Mouse (Mus musculus) ES-E14 (cell line): ENCODE results near the gene Ccl6. TPM values are rescaled to one million over a fixed set of nuclear protein-coding genes. Genes with fewer than 3 reads are reported as not detected.

Experiments
- DNase-seq: peaks from one replicate; pipeline ENCODE4 v3.0.0-alpha.2; 2013; ENCODE audit warnings: low read depth, low spot score
- H3K27ac ChIP-seq: 2 replicates; pipeline ENCODE4 v1.5.1; 2012; ENCODE audit warnings: low read depth, mild to moderate bottlenecking, low read length, moderate library complexity, mixed read lengths; ENCODE audit not compliant: poor library complexity, insufficient read depth, severe bottlenecking
- H3K36me3 ChIP-seq: 2 replicates; pipeline ENCODE4 v1.6.1; 2012; ENCODE audit warnings: mild to moderate bottlenecking, low read length, moderate library complexity, mixed read lengths; ENCODE audit not compliant: control insufficient read depth, poor library complexity, insufficient read depth, severe bottlenecking
- H3K4me1 ChIP-seq, 2 experiments: fragments of 150-350 bp in 1 of 2; sonication (generic) in 1 of 2; 2 replicates each; pipeline ENCODE4 v1.6.1; 2012; ENCODE audit warnings: low read length in 2 of 2, mild to moderate bottlenecking in 1 of 2, mixed read lengths in 1 of 2; ENCODE audit not compliant: control insufficient read depth in 2 of 2, insufficient read depth in 2 of 2, poor library complexity in 1 of 2
- H3K4me3 ChIP-seq, 2 experiments: fragments of 150-350 bp in 1 of 2; sonication (generic) in 1 of 2; 2 replicates each; pipeline ENCODE4 v1.5.1; 2012; ENCODE audit warnings: low read length in 2 of 2, low read depth in 1 of 2, mild to moderate bottlenecking in 1 of 2, mixed read lengths in 1 of 2; ENCODE audit not compliant: insufficient read depth in 1 of 2, poor library complexity in 1 of 2, severe bottlenecking in 1 of 2
- H3K9ac ChIP-seq: 2 replicates; pipeline ENCODE4 v1.6.1; 2012; ENCODE audit warnings: low read depth, mild to moderate bottlenecking, low read length, mixed read lengths; ENCODE audit not compliant: poor library complexity, insufficient read depth, severe bottlenecking
- H3K9me3 ChIP-seq: fragments of 150-350 bp; sonication (generic); 2 replicates; pipeline ENCODE4 v1.6.1; 2012; ENCODE audit warnings: low read depth, mild to moderate bottlenecking, low read length; ENCODE audit not compliant: control insufficient read depth, insufficient read depth
- CHD2 ChIP-seq: IDR thresholded peaks from 2 replicates; pipeline ENCODE4 v1.6.1; 2014; ENCODE audit warnings: mild to moderate bottlenecking, low read depth, low read length, inconsistent platforms
- HCFC1 ChIP-seq: IDR thresholded peaks from 2 replicates; pipeline ENCODE4 v1.6.1; 2012; ENCODE audit warnings: low read length, inconsistent platforms, borderline replicate concordance; ENCODE audit not compliant: insufficient read depth
- MAFK ChIP-seq: IDR thresholded peaks from 2 replicates; pipeline ENCODE4 v1.6.1; 2014; ENCODE audit warnings: mild to moderate bottlenecking, low read depth, low read length, inconsistent platforms; ENCODE audit not compliant: insufficient read depth
- ZC3H11A ChIP-seq: IDR thresholded peaks from 2 replicates; pipeline ENCODE4 v1.6.1; 2012; ENCODE audit warnings: low read depth, mild to moderate bottlenecking, inconsistent platforms, low read length, borderline replicate concordance
- ZNF384 ChIP-seq: IDR thresholded peaks from 2 replicates; pipeline ENCODE4 v1.6.1; 2012; ENCODE audit warnings: low read depth, low read length, inconsistent platforms
- in situ Hi-C, 2 experiments: fragments of 600-800 bp; cut with MboI; formaldehyde crosslinking; loops; one replicate each; pipeline ENCODE4 v1.15.1; 2025; ENCODE audit warnings: low sequenced_read_pairs in 2 of 2, inconsistent platforms in 1 of 2; ENCODE audit not compliant: unreplicated experiment in 2 of 2
- total RNA-seq: library from RNA; depleted of rRNA; stranded (reverse); fragments of 300-350 nt; gene quantifications from 2 replicates; pipeline ENCODE4 v1.2.3, GENCODE M21; 2012

The Ccl6 gene
- total RNA-seq, 1 experiment: 0.36 TPM

GRCm38 (mm10) chr11:83566617-83567016, 26.3 kb downstream of the Ccl6 start:
- Histone ChIP-seq H3K36me3 (no peaks in the 10 kb centered on the region), H3K9me3 (no peaks in the 10 kb centered on the region), H3K27ac (no peak overlapping the region), H3K4me1 (no peaks in the 10 kb centered on the region), H3K9ac (no peak overlapping the region), H3K4me3 (no peak overlapping the region)
- TF ChIP-seq MAFK (no peak), ZC3H11A (no peak), CHD2 (no peak), HCFC1 (no peak), ZNF384 (no peak)
- in situ Hi-C loops: loop anchor here in 1 of 2 experiments (25.0 kb wide), 1 partner anchor 171 kb away; the partner anchor contains the start of gene Wfdc21
- DNase-seq: no peak

GRCm38 (mm10) chr11:83563754-83564153, 29.1 kb downstream of the Ccl6 start:
- Histone ChIP-seq H3K9ac (no peak overlapping the region), H3K4me1 (no peaks in the 10 kb centered on the region), H3K4me3 (no peak overlapping the region), H3K9me3 (no peaks in the 10 kb centered on the region), H3K27ac (no peak overlapping the region), H3K36me3 (no peaks in the 10 kb centered on the region)
- DNase-seq: no peak
- no peak for TF ChIP-seq HCFC1
- TF ChIP-seq MAFK: no peak
- TF ChIP-seq CHD2: no peak
- no peak for TF ChIP-seq ZC3H11A
- no peak for TF ChIP-seq ZNF384
- in situ Hi-C loops: loop anchor here (5.0 to 25.0 kb wide), 2 partner anchors 169 to 174 kb away; partner anchors contain the start of gene Wfdc21 (in 1 of the 2)

- no peaks in the 10 kb centered on the region for H3K4me1 ChIP-seq
- no peak overlapping the region for H3K9ac ChIP-seq
- in situ Hi-C loops: loop anchor here (5.0 to 25.0 kb wide), 2 partner anchors 170 to 175 kb away; partner anchors contain the start of gene Wfdc21 (in 1 of the 2)
- no peak overlapping the region for H3K4me3 ChIP-seq
- DNase-seq: no peak
- no peak overlapping the region for H3K27ac ChIP-seq
- no peaks in the 10 kb centered on the region for H3K36me3 ChIP-seq
- no peaks in the 10 kb centered on the region for H3K9me3 ChIP-seq
- TF ChIP-seq MAFK: no peak
These were observed 30.5 kb downstream of the Ccl6 start for GRCm38 (mm10) chr11:83562311-83562887.

- TF ChIP-seq HCFC1: no peak
- no peak for TF ChIP-seq ZC3H11A
- TF ChIP-seq CHD2: no peak
- no peak for TF ChIP-seq ZNF384
- TF ChIP-seq MAFK: no peak
- in situ Hi-C loops: loop anchor here (5.0 to 25.0 kb wide), 2 partner anchors 172 to 177 kb away; partner anchors contain the start of gene Wfdc21 (in 1 of the 2)
- no peak overlapping the region for H3K27ac ChIP-seq
- no peaks in the 10 kb centered on the region for H3K9me3 ChIP-seq
- no peak overlapping the region for H3K4me3 ChIP-seq
- DNase-seq: no peak
- H3K4me1 ChIP-seq: no peaks in the 10 kb centered on the region
- H3K9ac ChIP-seq: no peak overlapping the region
- no peaks in the 10 kb centered on the region for H3K36me3 ChIP-seq
These were observed 32.5 kb downstream of the Ccl6 start for GRCm38 (mm10) chr11:83560405-83560804.

DNA sequence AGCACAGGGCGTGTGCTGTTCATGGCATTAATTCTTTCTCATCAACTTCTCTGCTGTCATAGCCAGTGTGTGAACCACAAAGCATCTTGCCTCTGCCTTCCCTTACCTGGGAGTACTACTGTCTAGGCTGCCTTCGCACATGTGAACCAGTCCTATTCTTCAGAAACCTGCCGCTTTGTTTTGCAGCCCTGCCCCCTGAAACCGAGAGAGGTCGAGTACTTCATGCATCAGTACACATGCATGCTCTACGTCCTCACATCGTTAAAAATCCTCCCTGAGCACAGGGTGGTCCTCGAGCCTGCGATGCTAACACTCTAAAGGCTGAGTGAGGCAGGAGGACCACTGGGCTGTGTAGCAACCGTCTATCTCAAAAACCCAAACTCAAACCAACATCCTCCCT, 35.8 kb downstream of the Ccl6 start:
- Histone ChIP-seq H3K4me1 (no peaks in the 10 kb centered on the region), H3K4me3 (no peak overlapping the region), H3K27ac (peak overlapping the region; percentile 14; the same call in 1 of the 2 replicates), H3K9ac (no peak overlapping the region), H3K9me3 (no peaks in the 10 kb centered on the region), H3K36me3 (no peaks in the 10 kb centered on the region)
- no peak for DNase-seq
- in situ Hi-C loops: loop anchor here in 1 of 2 experiments (25.0 kb wide), 1 partner anchor 180 kb away; the partner anchor contains the start of gene Wfdc21
- no peak for TF ChIP-seq MAFK
- no peak for TF ChIP-seq ZC3H11A
- TF ChIP-seq HCFC1: no peak
- TF ChIP-seq ZNF384: no peak
